ENCODE assay signal across 21 mouse cellular contexts in the genomic region with DNA sequence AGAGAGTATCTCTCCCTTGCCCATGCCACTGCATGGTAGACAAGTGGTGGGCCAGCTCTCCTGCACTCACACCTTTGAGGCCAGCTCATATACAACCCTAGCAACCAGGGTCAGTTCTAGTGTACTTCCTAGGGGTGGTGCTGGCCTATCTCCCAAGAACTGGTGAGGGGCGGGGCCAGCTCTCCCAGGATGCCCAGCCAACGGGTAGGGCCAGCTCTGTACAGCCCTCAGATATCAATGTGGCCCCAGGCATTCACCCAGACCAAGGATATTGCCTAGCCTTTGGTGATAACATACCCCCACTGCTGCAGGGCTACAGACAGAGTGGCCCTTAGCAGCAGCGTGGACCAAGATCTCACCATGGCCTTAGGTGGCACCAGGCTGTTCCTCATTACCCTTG. TPM values are rescaled to one million over a fixed set of nuclear protein-coding genes. Genes with fewer than 3 reads are reported as not detected.
DNase-seq lines count a peak whose midpoint lies in the region; ATAC-seq and TF ChIP-seq lines count a peak whose summit lies in the region.
"Had no signal": no experiment of that assay in that cellular context is flagged by ENCODE, and none has a peak within 500 bp of the region (broad histone marks: within the 10 kb centered on the region; RNA-seq: fewer than 3 reads in every experiment).

No protein-coding gene starts in this region.

- H3K4me1 ChIP-seq in liver, postnatal 0 days (ENCODE audit: insufficient read depth) = no peaks in the 10 kb centered on the region
- H3K4me1 ChIP-seq in liver, embryonic 11.5 days (replicated peaks; ENCODE audit: control insufficient read depth, insufficient read depth, low read length) = no peaks in the 10 kb centered on the region; the same call in 1 of the 2 replicates
- H3K4me1 ChIP-seq: forebrain, embryonic 12.5 days; limb, embryonic 13.5 days had no signal

- H3K4me2 ChIP-seq in liver, postnatal 0 days (ENCODE audit: low read depth, low read length) = no peak overlapping the region
- H3K4me2 ChIP-seq in liver, embryonic 11.5 days = no peak overlapping the region
- H3K4me2 ChIP-seq: forebrain, embryonic 12.5 days; heart, embryonic 11.5 days; hindbrain, embryonic 15.5 days; limb, embryonic 13.5 days; lung, embryonic 14.5 days; midbrain, embryonic 13.5 days had no signal

- TF ChIP-seq CTCF in liver, postnatal 0 days (IDR thresholded peaks at IDR 0.05; ENCODE audit: low read depth) = no peak

- H3K27me3 ChIP-seq in liver, postnatal 0 days (ENCODE audit: insufficient read depth, low read length) = no peaks in the 10 kb centered on the region
- no peaks in the 10 kb centered on the region for H3K27me3 ChIP-seq in liver, embryonic 11.5 days (replicated peaks; ENCODE audit: control insufficient read depth, insufficient read depth, low read length)
- H3K27me3 ChIP-seq: forebrain, embryonic 12.5 days; hindbrain, embryonic 15.5 days; limb, embryonic 13.5 days; midbrain, embryonic 13.5 days had no signal

- no peaks in the 10 kb centered on the region for H3K36me3 ChIP-seq in liver, postnatal 0 days (replicated peaks; ENCODE audit: insufficient read depth, low read length)
- no peaks in the 10 kb centered on the region for H3K36me3 ChIP-seq in liver, embryonic 11.5 days (ENCODE audit: control insufficient read depth, insufficient read depth, low read length)
- H3K36me3 ChIP-seq: embryonic facial prominence, embryonic 10.5 days; forebrain, embryonic 12.5 days; hindbrain, embryonic 15.5 days; limb, embryonic 13.5 days; midbrain, embryonic 13.5 days had no signal

- H3K27ac ChIP-seq in liver, postnatal 0 days (ENCODE audit: low read depth) = no peak overlapping the region
- no peak overlapping the region for H3K27ac ChIP-seq in liver, embryonic 11.5 days (ENCODE audit: low read depth, low read length)
- H3K27ac ChIP-seq: embryonic facial prominence, embryonic 10.5 days; forebrain, embryonic 12.5 days; hindbrain, embryonic 15.5 days; limb, embryonic 13.5 days; midbrain, embryonic 13.5 days had no signal

- TF ChIP-seq EP300 in liver, postnatal 0 days (IDR thresholded peaks at IDR 0.05; ENCODE audit: low read depth) = no peak

- peak; percentile 62 for DNase-seq in liver
- no peak for DNase-seq in liver, postnatal 0 days
- DNase-seq in c-Kit-positive CD71-positive TER-119-negative erythroid progenitor cells, embryonic 14.5 days (ENCODE audit: low read depth) = peak; percentile 11
- DNase-seq in liver, embryonic 11.5 days (ENCODE audit: low spot score) = no peak
- DNase-seq in embryo, embryonic 10 days (ENCODE audit: low spot score) = no peak
- DNase-seq: adrenal gland, postnatal 25 days; cerebellum, adult 11 months; cerebellum, adult 9-11 months; kidney, adult 9 months; kidney, postnatal 14 days; lung, embryonic 14.5 days; lung, postnatal 4 days; right cerebral cortex, postnatal 25 days had no signal

- H3K9ac ChIP-seq in liver, postnatal 0 days (replicated peaks) = no peak overlapping the region
- no peak overlapping the region for H3K9ac ChIP-seq in liver, embryonic 11.5 days (ENCODE audit: low read depth, low read length)
- H3K9ac ChIP-seq: forebrain, embryonic 12.5 days; hindbrain, embryonic 15.5 days; limb, embryonic 13.5 days; lung, embryonic 14.5 days; midbrain, embryonic 13.5 days had no signal

- no peak for ATAC-seq in liver, postnatal 0 days
- ATAC-seq in liver, embryonic 11.5 days (replicated peaks; ENCODE audit: low FRiP score) = peak; percentile 73
- peak; percentile 77 for ATAC-seq in megakaryocyte progenitor cell, adult 5-6 weeks (replicated peaks; ENCODE audit: poor library complexity)
- no peak for ATAC-seq in frontal cortex, adult (ENCODE audit: low TSS enrichment)
- ATAC-seq: midbrain, embryonic 13.5 days had no signal

- no peaks in the 10 kb centered on the region for H3K9me3 ChIP-seq in liver, postnatal 0 days (ENCODE audit: low read length)
- H3K9me3 ChIP-seq in liver, embryonic 11.5 days (ENCODE audit: control insufficient read depth, low read length) = no peaks in the 10 kb centered on the region
- H3K9me3 ChIP-seq: embryonic facial prominence, embryonic 10.5 days; forebrain, embryonic 12.5 days; hindbrain, embryonic 15.5 days; limb, embryonic 13.5 days; midbrain, embryonic 13.5 days had no signal

- 57% methylated on average over 3 of the region's 3 CpGs for WGBS in liver, postnatal 0 days (ENCODE audit: insufficient replicate concordance)
- WGBS in liver, embryonic 11.5 days = 59% methylated on average over 3 of the region's 3 CpGs

- H3K4me3 ChIP-seq in liver, postnatal 0 days (ENCODE audit: low read depth, low read length) = no peak overlapping the region
- no peak overlapping the region for H3K4me3 ChIP-seq in liver, embryonic 11.5 days (ENCODE audit: low read depth, low read length)
- H3K4me3 ChIP-seq: embryonic facial prominence, embryonic 10.5 days; forebrain, embryonic 12.5 days; hindbrain, embryonic 15.5 days; limb, embryonic 13.5 days; midbrain, embryonic 13.5 days had no signal

RNA-seq across cellular contexts. Expression of a gene that starts 55.1 kb away (rescaled TPM):
- 5.0 TPM in 2 replicates for polyA plus RNA-seq in liver, postnatal 0 days (2015; fragmentation: Nextera tagmentation; extraction: Ambion mirVana)
- 20.4 and 20.9 TPM in 2 replicates for polyA plus RNA-seq in liver, embryonic 11.5 days (2014; fragmentation: Nextera tagmentation; extraction: Ambion mirVana)
- 35.2 and 40.0 TPM in 2 replicates for total RNA-seq in megakaryocyte progenitor cell, adult 5-6 weeks (2015)
- 49.3 and 54.8 TPM in 2 replicates for total RNA-seq in megakaryocyte progenitor cell, adult 5-6 weeks (2017)

Comparison
In these comparisons a context has a peak if more than half of its experiments do, and no peak if none do; other contexts are left out.
1. DNase-seq: peak in liver (single experiment) and c-Kit-positive CD71-positive TER-119-negative erythroid progenitor cells, embryonic 14.5 days (single experiment); none in liver, postnatal 0 days (single experiment), liver, embryonic 11.5 days (single experiment) and embryo, embryonic 10 days (single experiment).
2. ATAC-seq: peak in liver, embryonic 11.5 days (single experiment) and megakaryocyte progenitor cell, adult 5-6 weeks (single experiment); none in liver, postnatal 0 days (single experiment) and frontal cortex, adult (single experiment).